ENCODE assay signal across 8 mouse cellular contexts in the genomic region with DNA sequence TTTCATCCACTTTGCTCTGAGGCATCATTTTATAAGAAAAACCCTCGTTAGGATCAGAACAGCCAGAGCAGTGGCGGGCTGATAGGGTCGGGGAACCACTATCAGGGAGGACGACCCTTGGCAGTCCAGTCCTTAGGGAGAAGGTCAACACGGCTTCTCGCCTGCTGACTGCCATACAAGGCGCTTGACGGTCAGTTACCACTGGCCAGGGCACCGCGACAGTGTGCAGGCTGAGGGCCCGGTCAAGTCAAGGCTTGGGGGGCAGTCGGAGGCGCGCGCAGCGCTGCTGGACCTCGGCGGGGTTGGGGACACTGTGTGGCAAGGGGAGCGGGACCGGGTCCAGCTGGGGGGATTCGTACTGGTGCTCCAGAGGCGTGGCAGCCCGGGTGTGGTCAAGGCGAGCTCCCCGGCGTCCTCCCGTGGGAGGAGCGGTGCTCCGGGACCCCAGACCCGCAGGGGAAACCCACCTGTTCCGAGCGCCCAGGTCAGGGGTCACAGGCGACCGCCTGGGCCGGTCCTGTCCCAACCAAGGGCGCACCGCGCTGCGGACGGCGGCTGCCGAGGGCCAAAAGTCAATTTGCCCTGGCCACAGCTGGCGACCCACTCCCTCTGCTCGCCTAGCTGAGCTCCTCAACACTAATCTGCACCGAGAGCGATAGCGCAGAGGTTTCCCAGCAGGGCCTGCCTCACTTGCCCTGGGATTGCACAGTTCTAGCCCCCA. TPM values are rescaled to one million over a fixed set of nuclear protein-coding genes. Genes with fewer than 3 reads are reported as not detected.
DNase-seq lines count a peak whose midpoint lies in the region; ATAC-seq lines count a peak whose summit lies in the region.

A gene (minus strand): TSS at position 544 of the 721 bp plus-strand sequence.

- peak within 1 kb of the TSS; percentile 32 for H3K9ac ChIP-seq in embryonic facial prominence, embryonic 12.5 days
- H3K9ac ChIP-seq in heart, embryonic 13.5 days = peak within 1 kb of the TSS; percentile 86
- H3K9ac ChIP-seq in kidney, embryonic 16.5 days (replicated peaks; ENCODE audit: low read length) = peak within 1 kb of the TSS; percentile 75

- ATAC-seq in embryonic facial prominence, embryonic 12.5 days (ENCODE audit: insufficient number of reproducible peaks, insufficient read depth, low FRiP score, low TSS enrichment) = 0 out of 2 replicates have a peak, but pooled peaks have one; percentile 69
- peak; percentile 51 for ATAC-seq in heart, embryonic 13.5 days (ENCODE audit: extremely low read depth, insufficient number of reproducible peaks, low FRiP score, low TSS enrichment)
- ATAC-seq in kidney, embryonic 16.5 days (ENCODE audit: low FRiP score, low TSS enrichment) = peak; percentile 67

- H3K4me3 ChIP-seq in embryonic facial prominence, embryonic 12.5 days = peak within 1 kb of the TSS; percentile 45
- peak within 1 kb of the TSS; percentile 67 for H3K4me3 ChIP-seq in heart, embryonic 13.5 days
- peak within 1 kb of the TSS; percentile 68 for H3K4me3 ChIP-seq in kidney, embryonic 16.5 days (ENCODE audit: low read length)

- H3K4me1 ChIP-seq in embryonic facial prominence, embryonic 12.5 days = peaks cover 3% of the 10 kb centered on the region; the same call in 1 of the 2 replicates
- peaks cover 9% of the 10 kb centered on the region for H3K4me1 ChIP-seq in heart, embryonic 13.5 days
- H3K4me1 ChIP-seq in kidney, embryonic 16.5 days (ENCODE audit: insufficient read depth, low read length) = peaks cover 9% of the 10 kb centered on the region

- intact Hi-C loops in left cerebral cortex, postnatal 14 days (cut with DNase I) = no loop called here

- H3K27ac ChIP-seq in embryonic facial prominence, embryonic 12.5 days = no peak within 1 kb of the TSS
- no peak within 1 kb of the TSS for H3K27ac ChIP-seq in heart, embryonic 13.5 days (replicated peaks)
- H3K27ac ChIP-seq in kidney, embryonic 16.5 days (ENCODE audit: low read length) = no peak within 1 kb of the TSS

- peaks cover 28% of the 10 kb centered on the region for H3K36me3 ChIP-seq in embryonic facial prominence, embryonic 12.5 days
- H3K36me3 ChIP-seq in heart, embryonic 13.5 days = peaks cover 40% of the 10 kb centered on the region
- peaks cover 22% of the 10 kb centered on the region for H3K36me3 ChIP-seq in kidney, embryonic 16.5 days (ENCODE audit: insufficient read depth, low read length)

- H3K27me3 ChIP-seq in embryonic facial prominence, embryonic 12.5 days = peaks cover 15% of the 10 kb centered on the region
- peaks cover 15% of the 10 kb centered on the region for H3K27me3 ChIP-seq in heart, embryonic 13.5 days (replicated peaks)
- H3K27me3 ChIP-seq in kidney, embryonic 16.5 days (ENCODE audit: insufficient read depth, low read length) = no peaks in the 10 kb centered on the region

- H3K4me2 ChIP-seq in embryonic facial prominence, embryonic 12.5 days (replicated peaks) = peak within 1 kb of the TSS; percentile 64
- H3K4me2 ChIP-seq in heart, embryonic 13.5 days = peak within 1 kb of the TSS; percentile 94
- H3K4me2 ChIP-seq in kidney, embryonic 16.5 days (replicated peaks; ENCODE audit: low read depth, low read length) = peak within 1 kb of the TSS; percentile 95

- 1% methylated on average over 47 of the region's 47 CpGs for WGBS in embryonic facial prominence, embryonic 12.5 days
- WGBS in heart, embryonic 13.5 days = 1% methylated on average over 47 of the region's 47 CpGs
- WGBS in kidney, embryonic 16.5 days = 2% methylated on average over 47 of the region's 47 CpGs

- peak; percentile 35 for DNase-seq in thymus, postnatal 4 days
- no peak for DNase-seq in thymus, adult 18-20 months
- DNase-seq in lung, postnatal 25 days (ENCODE audit: low spot score) = peak; percentile 21
- peak; percentile 59 for DNase-seq in retina, postnatal 1 day
- no peak for DNase-seq in left cerebral cortex, postnatal 14 days (ENCODE audit: low spot score in 2 of 2)

- H3K9me3 ChIP-seq in embryonic facial prominence, embryonic 12.5 days = peaks cover 4% of the 10 kb centered on the region; the same call in 1 of the 2 replicates
- peaks cover 7% of the 10 kb centered on the region for H3K9me3 ChIP-seq in heart, embryonic 13.5 days
- H3K9me3 ChIP-seq in kidney, embryonic 16.5 days (ENCODE audit: low read length) = peaks cover 6% of the 10 kb centered on the region; the same call in 1 of the 2 replicates

RNA-seq across cellular contexts. Expression of the gene that starts here (rescaled TPM):
- polyA plus RNA-seq in embryonic facial prominence, embryonic 12.5 days (2016; fragmentation: Nextera tagmentation; extraction: Ambion mirVana) = 0.17 and 0.38 TPM in 2 replicates
- polyA plus RNA-seq in heart, embryonic 13.5 days (2015; fragmentation: Nextera tagmentation; extraction: Ambion mirVana) = 0.96 and 0.98 TPM in 2 replicates
- polyA plus RNA-seq in kidney, embryonic 16.5 days (2015; fragmentation: Nextera tagmentation; extraction: Ambion mirVana) = 1.3 and 1.9 TPM in 2 replicates
- total RNA-seq in left cerebral cortex, postnatal 14 days (2021) = under 1 TPM; 0.30 to 0.33 TPM

Comparison
In these comparisons a context has a peak if more than half of its experiments do, and no peak if none do; other contexts are left out.
1. DNase-seq: peak in thymus, postnatal 4 days (single experiment), lung, postnatal 25 days (single experiment) and retina, postnatal 1 day (single experiment); none in thymus, adult 18-20 months (0 of 2) and left cerebral cortex, postnatal 14 days (0 of 2).
2. Peak in ATAC-seq, H3K4me3 ChIP-seq, H3K9ac ChIP-seq and H3K4me2 ChIP-seq in embryonic facial prominence, embryonic 12.5 days; RNA of the gene not detected or under 1 TPM.
3. Peak in ATAC-seq, H3K4me3 ChIP-seq, H3K9ac ChIP-seq and H3K4me2 ChIP-seq in heart, embryonic 13.5 days; RNA of the gene not detected or under 1 TPM.
4. H3K9ac ChIP-seq: peak in every context shown above with its lines; median percentile 86 in heart, embryonic 13.5 days; 75 in kidney, embryonic 16.5 days; 32 in embryonic facial prominence, embryonic 12.5 days.
5. Peak in every context shown above with its lines, with median percentiles within 50 percentile points of each other: ATAC-seq, H3K4me2 ChIP-seq and H3K4me3 ChIP-seq.